Mouse (Mus musculus): Measurements from ENCODE around the gene Pmepa1. TPM values are rescaled to one million over a fixed set of nuclear protein-coding genes. Genes with fewer than 3 reads are reported as not detected.

Pmepa1 gene
- total RNA-seq, 2 experiments from 2014 or later: 15.8 to 19.8 TPM

DNA sequence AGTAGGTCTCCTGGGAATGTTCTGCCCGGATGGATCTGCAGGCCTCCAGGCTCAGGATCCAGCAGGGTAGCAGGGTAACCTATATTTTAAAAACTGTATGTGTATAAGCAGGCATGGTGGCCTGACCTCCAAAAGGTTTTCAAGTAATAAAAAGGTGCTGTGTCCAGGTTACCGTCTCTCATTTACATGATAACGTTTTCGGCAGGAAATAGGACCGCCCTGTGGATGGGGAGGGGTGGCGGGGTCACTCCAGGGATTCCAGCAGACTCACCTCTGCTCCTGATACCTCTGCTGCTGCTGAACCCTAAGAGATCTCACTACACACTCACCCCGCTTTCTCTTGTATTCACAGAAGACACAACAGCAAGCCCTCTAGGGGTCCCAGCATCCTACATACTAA lies 50.4 kb downstream of the Pmepa1 start:
- DNase-seq: no peak

DNA sequence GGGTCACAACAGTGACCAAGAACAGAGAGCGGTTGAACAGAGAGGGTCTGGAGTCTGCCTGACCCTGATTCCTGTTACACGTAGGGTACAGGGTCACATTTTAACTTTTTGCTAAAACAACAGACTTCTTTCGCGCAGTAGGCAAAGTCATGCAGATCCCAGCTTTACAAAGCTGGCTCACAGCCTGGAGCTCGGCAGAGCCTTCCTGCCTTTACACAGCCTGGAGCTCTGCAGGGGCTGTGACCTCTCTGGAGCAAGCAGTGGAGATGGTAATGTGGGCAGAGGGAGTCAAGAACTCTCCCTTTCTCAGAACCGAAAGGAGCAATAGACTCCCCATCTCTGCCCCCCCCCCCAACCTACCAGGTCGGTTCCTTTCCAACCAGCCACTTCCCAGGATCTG lies 51.5 kb downstream of the Pmepa1 start:
- no peak for DNase-seq

DNA sequence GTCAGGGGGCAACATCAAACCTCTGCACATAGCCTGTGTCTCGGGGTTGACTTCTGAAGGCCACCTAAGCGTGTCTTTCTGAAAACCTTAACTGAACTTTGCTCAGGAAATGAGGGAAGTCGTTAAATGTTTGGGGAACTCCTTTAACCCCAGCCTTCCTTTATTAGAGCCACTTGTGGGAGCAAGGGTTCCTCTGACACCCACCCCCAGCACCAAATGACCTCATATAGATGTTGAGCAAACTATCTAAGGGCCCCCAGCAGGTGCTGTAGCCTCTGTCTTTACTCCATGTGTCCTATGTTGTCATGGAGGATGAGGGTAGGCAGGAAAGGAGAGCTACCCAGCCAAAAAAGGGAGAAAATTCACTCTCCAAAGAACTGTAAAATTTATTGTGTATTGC lies 52.2 kb downstream of the Pmepa1 start:
- no peak for DNase-seq

DNA sequence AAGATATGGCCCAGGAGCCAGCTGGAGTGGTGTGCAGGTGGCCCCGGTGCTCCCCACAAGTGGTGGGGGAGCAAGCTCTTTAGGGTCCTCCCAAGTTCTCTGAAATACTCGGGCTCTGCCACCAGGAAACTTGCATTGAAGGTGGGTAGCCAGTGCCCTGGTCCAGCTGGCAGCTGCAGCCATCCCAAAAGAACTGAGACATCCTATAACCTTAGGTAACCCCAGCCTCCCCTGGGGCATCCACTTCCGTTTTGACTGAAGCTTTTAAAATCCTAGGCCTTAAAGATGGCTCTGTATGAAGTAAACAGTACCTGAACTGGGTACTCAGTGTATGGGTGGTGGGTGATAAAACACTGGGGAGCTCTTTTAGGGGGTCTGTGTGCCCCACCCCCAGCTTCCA lies 52.8 kb downstream of the Pmepa1 start:
- DNase-seq: no peak

DNA sequence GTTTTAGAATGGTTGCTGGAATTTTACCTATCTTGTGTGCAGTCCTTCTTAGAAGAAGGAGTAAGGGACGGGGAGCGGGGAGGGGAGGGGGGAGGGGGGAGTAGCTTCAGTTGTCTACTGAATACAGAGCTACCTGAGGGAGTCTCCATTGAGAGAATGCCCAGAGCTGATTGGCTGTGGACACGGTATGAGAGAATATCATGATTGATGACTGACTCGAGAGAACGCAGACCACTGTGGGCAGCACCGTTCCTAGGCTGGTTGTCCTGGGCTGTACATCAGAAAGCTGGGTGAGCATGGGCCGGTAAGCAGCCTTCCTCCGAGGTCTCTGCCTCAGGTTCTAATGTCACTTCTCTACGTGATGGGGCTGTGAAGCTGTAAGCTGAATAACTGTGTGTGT lies 55.6 kb downstream of the Pmepa1 start:
- DNase-seq: peak; percentile 0

DNA sequence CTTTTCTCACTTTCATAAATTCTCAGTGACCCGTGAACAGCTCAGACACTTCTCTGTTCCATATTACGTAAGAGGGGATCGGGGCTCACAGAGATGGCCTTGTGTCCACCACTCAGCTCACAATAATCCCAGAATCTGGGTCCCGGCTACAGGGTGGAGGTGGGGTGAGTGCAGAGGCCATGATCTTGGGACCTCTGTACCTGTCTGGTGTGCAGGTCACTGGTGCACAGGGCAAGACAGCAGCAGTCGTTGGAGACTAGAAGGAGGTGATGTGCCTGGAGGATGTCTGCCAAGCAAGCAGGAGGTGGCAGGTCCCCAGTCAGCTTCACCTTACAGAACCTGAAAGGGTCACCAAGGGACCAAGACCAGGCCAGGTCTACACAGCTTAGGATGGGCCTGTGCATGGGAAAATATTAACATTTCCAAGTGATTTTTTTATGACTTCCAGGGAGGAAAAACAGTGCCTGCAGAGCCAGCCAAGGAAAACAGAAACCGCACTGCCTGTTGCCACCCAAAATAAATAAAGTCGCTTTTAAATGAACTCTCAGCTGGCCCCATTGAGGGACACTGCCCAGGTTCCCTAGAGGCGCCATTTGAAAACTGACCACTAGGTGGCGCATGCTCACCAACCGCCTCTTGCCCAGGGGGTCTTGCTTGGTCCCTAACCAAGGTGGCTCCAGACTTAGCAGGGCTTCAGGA lies 56.9 kb downstream of the Pmepa1 start:
- peak; percentile 34 for DNase-seq

DNA sequence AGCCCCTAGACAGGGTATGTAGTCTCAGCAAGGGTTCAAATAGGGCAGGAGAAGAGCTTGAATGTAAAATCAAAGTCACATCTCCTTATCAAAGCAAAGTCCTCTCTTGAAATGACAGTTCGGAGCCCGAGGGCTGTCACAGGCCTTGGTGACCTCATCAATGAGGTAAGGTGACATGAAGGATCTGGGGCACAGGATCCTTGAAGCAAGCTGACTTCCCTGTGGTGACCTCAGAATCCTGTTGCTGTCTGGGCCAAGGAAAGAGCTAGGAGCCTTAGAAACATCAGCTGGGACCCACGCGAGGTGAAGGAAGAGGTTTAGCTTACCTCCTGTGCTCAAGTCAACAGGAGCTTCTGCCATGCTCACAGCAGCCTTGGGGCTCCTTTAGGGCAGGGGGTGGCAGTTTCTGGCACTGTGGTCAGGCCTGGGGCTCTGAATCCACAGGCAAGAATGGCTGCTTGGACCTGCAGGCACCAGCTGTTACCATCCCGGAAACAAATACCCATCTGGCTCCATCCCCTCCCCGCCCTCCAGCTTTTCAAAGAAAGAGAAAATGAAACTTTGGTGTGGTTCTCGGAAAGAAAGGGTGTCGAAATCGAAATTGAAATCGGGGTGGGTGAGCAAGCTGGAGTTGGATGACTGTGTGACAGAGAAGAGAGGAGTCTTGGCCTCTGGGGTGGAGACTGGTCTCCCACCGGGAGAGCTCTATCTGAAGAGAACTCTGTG lies 57.8 kb downstream of the Pmepa1 start, which contains the start of gene Zbp1:
Gene Zbp1, minus strand, starts transcription at position 508 of the 726 bp plus-strand sequence.
- DNase-seq: peak; percentile 3

DNA sequence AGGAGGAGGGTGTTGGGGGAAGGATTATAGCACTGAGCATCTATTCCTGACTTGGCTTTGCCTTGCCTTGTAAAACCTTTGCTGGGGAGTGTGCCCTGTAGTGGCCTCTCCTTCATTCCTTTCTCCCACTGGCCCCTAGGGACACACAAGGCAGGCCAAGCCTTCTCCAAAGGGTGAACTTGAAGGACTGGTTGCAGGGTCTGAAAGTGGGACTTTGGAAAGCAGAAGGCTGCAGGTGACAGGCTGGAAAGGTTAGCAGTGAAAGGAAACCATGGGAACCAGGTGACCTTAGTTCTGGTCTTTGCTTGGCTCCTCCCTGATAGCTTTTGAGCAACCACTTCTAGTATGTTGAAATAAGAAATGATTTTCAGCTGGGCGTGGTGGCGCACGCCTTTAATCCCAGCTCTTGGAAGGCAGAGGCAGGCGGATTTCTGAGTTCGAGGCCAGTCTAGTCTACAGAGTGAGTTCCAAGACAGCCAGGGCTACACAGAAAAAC lies 58.5 kb downstream of the Pmepa1 start:
- peak; percentile 1 for DNase-seq

DNA sequence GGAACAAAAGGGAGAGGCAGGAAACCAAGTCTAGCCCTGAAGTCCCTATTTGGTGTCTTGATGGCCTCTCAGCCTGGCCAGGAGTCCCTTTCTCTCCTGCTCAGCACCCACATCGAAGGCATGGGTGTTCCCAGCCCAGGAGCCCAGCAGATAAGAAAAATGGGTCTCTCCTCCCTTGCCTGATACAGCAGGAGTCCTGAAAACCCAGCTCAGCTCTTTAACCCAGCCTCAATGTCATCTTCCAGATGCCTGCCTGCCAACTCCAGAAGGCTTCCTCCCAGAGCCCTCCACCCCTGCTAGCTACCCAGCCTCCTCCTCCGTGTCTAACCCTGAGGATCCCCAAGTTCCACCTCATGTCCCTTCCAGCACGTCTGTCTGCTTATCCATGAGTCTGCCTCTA lies 59.1 kb downstream of the Pmepa1 start:
- peak; percentile 2 for DNase-seq

DNA sequence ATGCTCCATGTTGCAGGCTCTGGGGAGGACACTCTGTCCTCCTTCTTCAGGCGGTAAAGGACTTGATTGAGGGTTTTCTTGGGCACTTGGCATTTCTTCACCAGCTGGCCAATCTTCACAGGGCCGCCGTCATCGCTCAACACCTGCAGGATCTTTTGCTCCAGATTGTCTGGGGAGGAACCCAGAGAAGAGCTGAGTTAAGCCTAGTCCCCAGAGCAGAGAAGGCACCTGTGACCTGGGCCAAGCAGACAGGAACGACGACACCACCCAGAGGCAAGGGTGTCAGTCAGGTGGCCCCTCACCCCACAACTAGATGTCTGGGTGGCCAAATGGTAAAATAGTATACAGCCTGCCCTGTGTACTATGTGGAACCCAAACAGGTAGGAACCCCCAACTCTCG lies 59.5 kb downstream of the Pmepa1 start:
- peak; percentile 2 for DNase-seq

DNA sequence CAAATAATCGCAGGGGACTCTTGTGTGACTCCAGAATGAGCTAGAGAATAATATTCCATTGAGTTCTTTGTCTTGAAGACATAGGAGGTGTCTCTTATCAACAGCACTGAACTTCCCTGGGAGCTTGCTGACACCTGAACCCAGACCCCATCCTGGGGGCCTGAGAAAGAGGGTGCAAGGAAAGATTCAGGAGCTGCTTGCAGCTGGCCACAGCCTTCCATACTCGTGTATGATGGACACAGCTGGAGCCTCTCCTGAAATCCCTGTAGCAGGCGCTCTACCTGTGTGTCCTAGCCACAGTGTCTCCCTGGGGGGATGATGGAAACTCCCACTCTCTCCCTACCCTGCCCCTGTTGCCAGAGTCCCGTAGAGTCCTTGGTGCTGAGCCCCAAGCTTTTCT lies 64.1 kb downstream of the Pmepa1 start:
- no peak for DNase-seq

DNA sequence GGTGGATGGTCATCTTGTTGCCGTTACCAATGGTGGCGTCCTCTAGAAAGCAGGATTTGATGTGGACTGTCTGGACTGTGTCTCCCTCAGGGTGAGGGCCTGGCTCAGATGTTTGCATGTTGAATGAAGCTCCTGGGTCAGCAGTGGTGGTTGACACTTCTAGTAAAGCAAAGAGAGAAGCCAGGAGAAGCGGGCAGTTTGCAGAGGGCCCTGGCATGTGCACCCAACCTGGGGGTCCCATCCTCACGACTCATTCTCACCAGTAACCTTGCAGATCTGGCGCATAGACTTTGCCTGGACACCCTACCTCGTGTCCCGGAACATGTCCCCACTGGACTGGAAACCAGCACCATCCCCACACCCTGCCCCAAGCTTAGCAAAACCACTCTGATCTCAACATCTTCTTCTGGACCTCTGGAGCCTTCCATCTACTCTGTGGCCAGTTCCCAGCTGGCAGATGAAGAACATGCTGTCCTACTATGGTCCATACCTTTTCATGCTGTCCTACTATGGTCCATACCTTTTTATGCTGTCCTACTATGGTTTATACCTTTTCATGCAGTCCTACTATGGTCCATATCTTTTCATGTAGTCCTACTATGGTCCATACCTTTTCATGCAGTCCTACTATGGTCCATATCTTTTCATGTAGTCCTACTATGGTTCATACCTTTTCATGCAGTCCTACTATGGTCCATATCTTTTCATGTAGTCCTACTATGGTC lies 67.1 kb downstream of the Pmepa1 start:
- DNase-seq: no peak

DNA sequence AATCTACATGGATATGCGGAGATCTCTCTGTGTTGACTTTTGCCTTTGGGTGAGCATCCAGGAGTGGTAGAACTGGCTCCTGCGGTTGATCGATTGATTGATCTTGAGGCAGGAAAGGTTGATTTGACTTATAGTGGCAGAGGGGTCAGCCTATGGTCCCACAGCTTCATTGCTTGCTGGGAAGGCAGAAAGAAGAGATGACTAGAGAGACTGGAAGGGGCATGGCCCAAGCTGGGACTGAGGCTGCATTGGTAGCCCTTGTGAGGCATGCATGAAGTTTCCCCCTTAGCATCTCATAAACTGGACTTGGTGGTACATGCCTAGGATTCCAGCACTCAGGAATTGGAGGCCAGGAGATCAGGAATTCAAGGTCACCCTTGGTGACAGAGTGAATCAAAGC lies 69.3 kb downstream of the Pmepa1 start:
- no peak for DNase-seq

DNA sequence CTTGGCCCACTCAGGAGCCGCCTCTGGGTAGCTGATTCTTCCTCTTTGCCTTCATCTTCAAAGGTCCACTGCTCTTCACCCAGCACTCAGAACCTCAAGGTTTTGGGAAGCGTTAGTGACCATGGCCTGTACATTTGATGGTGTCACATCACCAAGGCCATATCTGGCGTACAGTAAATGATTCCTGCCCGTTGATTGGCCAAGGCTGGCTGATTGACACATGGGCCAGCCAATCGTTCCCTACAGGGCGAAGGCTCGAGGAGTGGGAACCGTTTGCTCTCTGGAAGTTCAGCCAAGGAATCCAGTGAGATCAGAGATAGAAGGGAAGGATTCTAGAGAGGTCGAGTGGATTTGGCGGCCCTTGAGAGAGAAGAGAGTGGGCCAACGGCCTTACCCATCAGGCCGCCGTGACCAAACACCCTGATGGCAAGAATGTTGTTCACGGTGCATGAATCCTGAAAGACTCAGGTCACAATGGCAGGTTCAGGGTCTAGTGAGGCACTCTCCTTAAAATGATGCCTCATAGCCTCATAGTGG lies 70.7 kb downstream of the Pmepa1 start:
- no peak for DNase-seq

DNA sequence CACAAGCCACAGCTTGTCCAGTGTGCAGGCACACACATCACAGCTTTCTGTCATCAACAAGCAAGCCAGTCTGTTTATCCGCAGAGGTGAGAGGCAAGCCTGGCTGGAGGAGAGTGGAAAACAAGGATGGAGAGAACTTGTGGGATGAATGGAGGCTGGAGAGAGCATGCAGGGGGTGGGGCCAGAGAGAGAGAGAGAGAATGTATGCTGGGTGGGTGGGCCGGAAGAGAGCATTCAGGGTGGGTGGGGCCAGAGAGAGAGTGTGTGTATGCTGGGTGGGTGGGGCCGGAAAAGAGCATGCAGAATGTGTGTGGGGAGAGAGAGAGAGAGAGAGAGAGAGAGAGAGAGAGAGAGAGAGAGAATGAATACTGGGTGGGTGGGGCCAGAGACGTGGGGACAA lies 71.7 kb downstream of the Pmepa1 start:
- DNase-seq: no peak

DNA sequence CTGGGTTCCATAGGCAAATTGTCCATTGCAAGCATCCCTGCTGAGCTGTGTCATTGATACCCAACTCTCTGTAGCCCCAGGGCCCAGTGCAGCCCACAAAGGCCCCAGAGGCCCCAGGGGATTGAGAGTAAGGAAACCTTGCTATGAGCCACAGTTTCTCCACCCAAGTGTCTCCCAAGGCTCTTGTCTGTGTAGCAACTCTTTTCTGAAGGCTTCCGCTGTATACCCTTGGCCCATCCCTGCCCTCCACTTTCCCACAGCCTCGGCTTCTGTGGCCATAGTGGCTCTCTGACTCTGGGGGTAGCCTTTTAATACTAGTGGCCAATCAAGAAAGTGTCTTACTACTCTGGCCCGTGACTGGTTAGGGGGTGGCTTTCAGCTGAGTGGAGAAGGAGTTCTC lies 72.6 kb downstream of the Pmepa1 start:
- DNase-seq: no peak

DNA sequence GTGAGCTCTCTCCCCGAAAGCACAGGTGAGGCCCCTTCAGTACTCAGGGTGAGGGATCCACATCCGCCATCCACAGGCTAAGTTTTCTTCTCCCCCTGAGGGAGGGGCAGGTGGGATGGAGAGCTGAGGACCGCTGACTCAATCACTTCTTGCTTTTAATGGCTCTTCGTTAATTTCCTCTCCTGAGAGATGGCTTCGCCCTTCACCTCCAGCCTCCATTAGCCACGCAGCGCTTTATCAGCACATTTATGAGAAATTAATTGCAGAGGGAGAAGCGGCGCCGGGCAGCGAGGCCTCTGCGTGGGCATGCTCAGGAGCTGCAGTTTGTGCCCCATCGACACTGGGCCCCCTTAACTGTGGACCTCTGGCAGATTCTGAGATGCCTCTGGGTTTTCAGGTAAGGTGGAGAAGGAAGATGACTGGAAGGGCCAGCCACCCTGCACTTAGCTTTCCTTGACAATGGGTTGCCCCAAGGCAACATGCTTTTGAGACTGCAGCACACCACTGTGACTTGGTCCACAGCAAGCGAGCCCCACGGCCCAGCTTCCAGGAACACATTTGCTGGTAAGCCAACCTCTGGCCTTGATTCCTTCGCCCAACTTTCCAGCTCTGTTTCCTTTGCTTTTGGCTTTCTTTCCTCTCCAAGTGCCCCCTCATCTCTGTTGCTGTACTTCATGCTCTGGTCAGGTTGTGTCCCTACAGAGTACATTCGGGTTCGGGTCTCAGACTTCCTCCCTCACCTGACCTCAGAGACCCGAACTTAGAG lies 73.2 kb downstream of the Pmepa1 start:
- DNase-seq: no peak

DNA sequence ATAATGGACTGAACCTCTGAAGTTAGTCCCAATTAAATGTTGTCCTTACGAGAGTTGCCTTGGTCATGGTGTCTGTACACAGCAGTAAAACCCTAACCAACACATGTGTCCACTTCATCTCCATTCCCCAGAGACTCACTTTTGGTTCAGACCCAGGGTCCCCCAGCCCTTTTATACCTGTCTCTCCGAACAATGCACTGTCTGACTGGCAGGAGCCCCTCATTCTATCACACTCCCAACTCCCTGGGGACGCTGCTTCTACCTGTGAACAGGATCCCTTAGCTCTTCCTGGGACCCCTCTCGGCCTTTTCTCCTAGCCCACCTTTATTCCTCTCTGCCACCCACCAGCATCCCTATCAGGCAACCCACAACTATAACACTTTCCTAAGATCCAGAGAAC lies 81.5 kb downstream of the Pmepa1 start:
- no peak for DNase-seq

DNA sequence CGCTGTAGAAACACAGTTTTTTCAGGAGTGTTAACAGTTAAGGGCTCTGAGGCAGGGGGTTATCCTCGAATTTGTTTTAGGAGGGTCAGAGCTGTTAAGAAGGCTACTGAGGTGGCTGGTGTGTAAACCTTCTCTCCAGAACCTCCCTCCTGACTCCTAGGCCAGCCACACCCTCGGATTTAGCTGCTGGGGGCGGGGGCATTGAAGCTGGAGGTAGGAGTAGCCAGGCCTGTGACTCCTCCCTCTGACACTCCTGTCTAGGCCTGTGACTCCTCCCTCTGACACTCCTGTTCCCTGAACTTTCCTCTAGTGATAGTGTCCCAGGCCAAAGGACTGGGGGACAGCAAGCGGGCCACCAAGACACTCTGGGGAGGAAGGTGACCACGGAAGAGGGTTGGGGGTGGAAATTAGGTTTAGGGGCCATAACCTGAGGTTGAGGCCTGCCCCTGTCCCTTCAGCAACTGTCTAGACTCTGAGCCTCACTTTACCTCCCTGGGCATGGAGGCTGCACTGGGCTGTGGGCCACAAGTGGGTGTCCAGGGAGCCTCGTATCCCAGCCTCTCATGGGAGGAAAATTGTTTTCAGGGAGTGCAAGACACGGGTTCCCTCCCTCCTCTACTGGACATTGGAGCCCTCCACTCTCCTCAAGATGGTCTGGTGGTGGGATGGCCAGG lies 89.0 kb downstream of the Pmepa1 start:
- no peak for DNase-seq

DNA sequence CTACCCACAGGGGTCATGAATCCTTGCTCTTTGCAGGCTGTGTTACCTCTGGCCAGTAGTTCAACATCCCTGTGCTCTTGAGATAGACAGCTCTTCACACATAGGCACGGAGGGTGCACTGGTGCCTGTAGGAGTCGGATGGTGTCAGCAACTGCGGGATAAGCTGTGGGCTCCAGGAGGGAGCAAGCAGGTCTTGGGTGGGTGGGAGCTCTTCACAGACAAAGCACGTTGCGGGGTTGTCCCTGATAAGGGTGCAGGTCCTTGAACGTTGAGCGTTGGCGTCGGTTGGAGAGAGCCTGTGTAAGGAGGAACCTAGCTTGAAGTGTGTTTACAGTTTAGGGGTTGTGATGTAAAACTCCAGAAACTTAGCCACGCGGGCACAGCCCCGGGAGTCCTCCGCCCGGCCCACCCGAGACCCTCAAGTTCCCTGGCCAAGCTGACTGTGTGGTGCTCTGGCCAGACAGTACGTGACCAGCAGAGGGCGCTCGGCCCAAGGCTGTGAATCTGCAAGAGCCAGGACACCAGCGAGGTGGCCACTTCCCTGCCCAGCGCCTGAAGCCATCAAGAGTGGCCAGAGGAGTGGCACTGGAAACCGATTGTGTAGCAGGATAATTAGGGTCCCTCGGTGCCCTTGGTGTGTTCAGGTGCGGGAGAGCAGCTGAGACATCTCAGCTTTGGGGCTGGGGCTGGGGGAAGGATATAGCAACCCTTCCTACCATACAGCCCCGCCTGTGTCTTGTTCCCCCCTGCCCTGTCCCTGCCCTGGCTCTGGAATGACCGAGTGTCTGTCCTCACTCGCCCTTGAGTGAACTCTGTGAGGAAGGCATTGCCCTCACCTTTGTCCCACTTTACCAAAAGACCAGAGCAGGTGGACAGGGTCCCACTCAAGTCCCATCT lies 90.0 kb downstream of the Pmepa1 start:
- peak; percentile 95 for DNase-seq
